Mouse (Mus musculus) heart, adult 18-20 months (tissue): Measurements from ENCODE around the gene Cnksr1. TPM values are rescaled to one million over a fixed set of nuclear protein-coding genes. Genes with fewer than 3 reads are reported as not detected.

Source experiments
- DNase-seq, 2 experiments: peaks; one replicate each; pipeline ENCODE4 v3.0.0; 2021 to 2022; ENCODE audit warnings: mixed read lengths in 1 of 2
- total RNA-seq, 2 experiments: library from RNA; stranded (reverse); gene quantifications; 2 replicates each; pipeline ENCODE4 v1.2.3; 2021

The Cnksr1 gene
- total RNA-seq, 2 experiments from 2014 or later = 3.9 to 6.3 TPM

DNA sequence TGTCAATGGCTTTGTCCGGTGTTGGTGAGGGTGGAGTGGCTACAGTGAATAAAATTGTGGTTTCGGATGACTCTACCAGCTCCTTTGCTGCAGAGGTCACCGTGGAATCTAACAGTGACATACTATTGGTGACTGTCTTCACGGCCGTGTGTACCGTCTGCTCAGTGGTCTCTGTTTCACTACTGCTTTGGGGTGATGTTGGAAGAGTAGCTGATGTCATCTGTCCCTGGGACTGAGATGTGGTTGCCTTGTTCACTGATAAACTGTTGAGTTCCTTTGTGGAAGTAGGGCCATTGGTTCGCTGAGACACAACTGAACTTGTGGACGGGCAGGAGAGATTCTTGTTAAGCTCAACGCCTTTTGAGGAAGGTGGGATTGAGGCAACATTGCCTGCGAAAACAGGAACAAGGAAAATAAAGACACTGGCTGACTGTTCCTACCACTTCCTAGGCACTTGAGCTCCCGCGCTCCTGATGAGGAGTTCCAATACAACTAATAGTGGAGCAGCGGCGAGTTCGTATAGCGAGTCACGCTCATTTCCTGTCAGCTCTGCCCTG, 34.8 kb downstream of the Cnksr1 start:
- DNase-seq = no peak

DNA sequence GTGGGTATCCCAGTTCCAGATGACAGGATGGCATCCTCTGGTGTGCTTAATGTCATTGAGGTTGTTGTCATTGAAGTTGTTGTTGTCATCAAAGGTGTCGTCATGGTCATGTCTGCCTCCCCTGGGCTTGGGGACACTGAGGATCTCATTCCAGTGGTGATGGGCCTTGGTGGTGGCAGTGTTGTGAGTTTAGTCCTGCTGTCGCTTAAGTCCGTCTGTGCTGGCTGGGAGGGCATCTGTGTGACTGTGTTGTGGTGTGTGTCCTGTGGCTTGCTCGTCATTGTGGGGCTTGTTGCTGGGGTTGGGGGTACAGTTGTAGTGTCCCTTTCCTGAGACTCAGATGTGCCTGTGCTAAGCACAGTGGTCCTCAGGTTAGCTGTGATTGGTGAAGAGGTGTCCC, 35.3 kb downstream of the Cnksr1 start, which contains the start of gene Gm7534:
Gene Gm7534, minus strand, starts transcription at position 101 of the 400 bp plus-strand sequence.
- no peak for DNase-seq

GRCm38 (mm10) chr4:134199371-134199770, 38.8 kb downstream of the Cnksr1 start:
- DNase-seq = no peak

DNA sequence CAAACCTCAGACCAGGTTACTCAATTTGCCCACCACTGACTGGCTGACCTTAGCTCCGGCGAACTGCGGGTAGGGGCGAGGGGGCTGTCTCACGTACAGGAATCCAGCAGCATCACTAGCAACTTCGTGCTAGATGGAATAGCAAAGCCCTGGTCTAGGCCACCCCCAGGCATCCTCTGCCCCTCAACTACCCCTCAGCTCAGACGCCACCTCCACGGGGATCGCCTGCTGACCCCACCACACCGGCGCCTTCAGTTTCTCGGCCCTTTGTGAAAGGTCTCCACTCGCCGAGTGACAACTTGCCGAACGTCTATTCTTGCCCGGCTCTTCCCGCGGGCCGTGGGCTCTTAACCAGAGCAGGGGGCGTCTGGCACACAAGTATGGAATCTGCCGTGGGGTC, 51.9 kb downstream of the Cnksr1 start:
- no peak for DNase-seq

- no peak for DNase-seq
Observed at GRCm38 (mm10) chr4:134185569-134185968, 52.6 kb downstream of the Cnksr1 start.

- DNase-seq = no peak
Observed at GRCm38 (mm10) chr4:134183711-134184110, 54.5 kb downstream of the Cnksr1 start.

DNA sequence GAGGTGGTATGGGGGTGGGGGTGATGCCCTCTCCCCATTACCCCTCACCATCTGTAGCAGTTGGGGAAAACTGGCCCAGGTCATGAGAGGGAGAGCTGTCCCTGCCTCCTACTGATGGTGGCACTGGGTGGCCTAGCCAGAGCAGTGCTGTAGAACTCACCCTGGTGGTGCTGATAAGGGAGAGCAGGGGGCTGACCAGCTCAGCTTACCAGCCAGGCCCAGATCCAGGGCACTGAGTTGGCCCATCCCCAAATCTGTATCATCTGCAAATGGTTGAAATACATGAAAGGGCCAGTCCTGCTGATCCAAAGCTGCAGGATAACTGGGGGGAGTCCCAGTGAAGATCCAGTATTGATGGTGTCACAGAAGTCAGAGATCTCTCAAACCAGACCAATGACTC, 56.4 kb downstream of the Cnksr1 start:
- no peak for DNase-seq

GRCm38 (mm10) chr4:134181112-134181511, 57.1 kb downstream of the Cnksr1 start:
- DNase-seq = no peak

Other genes with a start within 250 kb of the Cnksr1 start
- 10 to 100 TPM; 29.9 to 31.9 TPM for gene Dhdds, start 237.5 kb downstream of the Cnksr1 start, total RNA-seq
- not detected for gene Lin28a, start 219.6 kb downstream of the Cnksr1 start, total RNA-seq
- gene Zfp683, start 184.6 kb downstream of the Cnksr1 start, total RNA-seq = not detected
- under 1 TPM in 1 of 2 experiments, not detected in 1; 0.08 TPM for gene Crybg2, start 177.6 kb downstream of the Cnksr1 start, total RNA-seq
- 10 to 100 TPM in 1 of 2 experiments, 1 to 10 TPM in 1; 5.8 to 20.9 TPM for gene Cd52, start 143.3 kb downstream of the Cnksr1 start, total RNA-seq
- 1 to 10 TPM; 2.0 to 2.4 TPM for gene Ubxn11, start 135.8 kb downstream of the Cnksr1 start, total RNA-seq
- gene Sh3bgrl3, start 109.6 kb downstream of the Cnksr1 start, total RNA-seq = 10 to 100 TPM; 34.0 to 42.8 TPM
- 10 to 100 TPM; 40.4 to 41.9 TPM for gene Cep85, start 51.3 kb downstream of the Cnksr1 start, total RNA-seq
- not detected for gene Gm7534, start 35.4 kb downstream of the Cnksr1 start, total RNA-seq
- not detected for gene Catsper4, start 11.0 kb downstream of the Cnksr1 start, total RNA-seq
- not detected for gene E130218I03Rik, start 5.3 kb upstream of the Cnksr1 start, total RNA-seq
- 1 to 10 TPM; 3.3 to 3.6 TPM for gene Zfp593, start 7.2 kb upstream of the Cnksr1 start, total RNA-seq
- gene Gm30191, start 8.5 kb upstream of the Cnksr1 start, total RNA-seq = not detected
- 1 to 10 TPM; 5.1 to 6.3 TPM for gene Grrp1, start 15.7 kb upstream of the Cnksr1 start, total RNA-seq
- gene Pdik1l, start 49.5 kb upstream of the Cnksr1 start, total RNA-seq = 1 to 10 TPM; 4.8 to 8.0 TPM
- gene Trim63, start 76.7 kb upstream of the Cnksr1 start, total RNA-seq = 100 to 1,000 TPM; 195 to 199 TPM
- gene Slc30a2, start 104.8 kb upstream of the Cnksr1 start, total RNA-seq = under 1 TPM; 0.30 to 0.72 TPM
- 10 to 100 TPM; 19.7 to 19.8 TPM for gene Extl1, start 145.5 kb upstream of the Cnksr1 start, total RNA-seq
- 1 to 10 TPM; 6.1 to 7.9 TPM for gene Pafah2, start 157.9 kb upstream of the Cnksr1 start, total RNA-seq
- gene Stmn1, start 229.9 kb upstream of the Cnksr1 start, total RNA-seq = 10 to 100 TPM; 21.3 to 24.5 TPM